Mouse (Mus musculus) hindlimb bud, embryonic 11.5 days (tissue): ENCODE results near the gene Smyd3.

ENCODE experiments used
- DNase-seq: peaks from one replicate; pipeline ENCODE4 v3.0.0-alpha.2; 2012; ENCODE audit warnings: low read depth, low spot score; ENCODE audit errors: extremely low spot score

Smyd3 gene

DNA sequence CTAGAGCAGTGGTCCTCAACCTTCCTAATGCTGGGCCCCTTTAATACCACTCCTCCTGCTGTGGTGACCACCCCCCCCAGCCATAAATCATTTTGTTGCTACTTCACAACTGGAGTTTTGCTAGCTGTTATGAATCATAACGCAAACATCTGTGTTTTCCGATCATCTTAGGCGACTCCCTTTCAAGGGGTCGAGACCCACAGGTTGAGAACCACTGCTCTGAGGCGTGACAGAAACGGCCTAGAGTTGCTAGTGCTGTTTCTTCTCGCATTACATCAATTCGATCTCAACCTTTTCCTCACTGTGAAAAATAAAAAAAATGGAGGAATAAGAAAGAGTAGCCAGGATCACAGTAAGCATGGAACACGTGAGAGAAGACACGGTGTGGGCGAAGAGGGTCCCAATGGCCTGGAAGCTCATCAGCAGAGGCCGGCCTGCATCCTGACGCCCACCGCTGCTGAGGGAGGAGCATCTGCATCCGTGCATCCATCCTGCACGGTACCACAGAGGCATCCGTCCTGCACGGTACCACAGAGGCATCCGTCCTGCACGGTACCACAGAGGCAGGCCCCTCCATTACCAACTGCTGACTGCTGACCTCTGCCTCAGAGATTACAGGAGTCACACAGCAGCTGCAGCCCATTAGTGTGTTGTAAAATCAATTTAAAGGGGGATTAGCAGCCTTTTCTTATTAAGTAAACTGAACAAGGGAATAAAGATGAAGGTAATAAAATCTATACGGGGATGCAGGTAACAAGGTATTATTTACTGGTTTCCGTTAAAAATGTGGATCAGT lies 56.6 kb downstream of the Smyd3 start:
- no peak for DNase-seq

DNA sequence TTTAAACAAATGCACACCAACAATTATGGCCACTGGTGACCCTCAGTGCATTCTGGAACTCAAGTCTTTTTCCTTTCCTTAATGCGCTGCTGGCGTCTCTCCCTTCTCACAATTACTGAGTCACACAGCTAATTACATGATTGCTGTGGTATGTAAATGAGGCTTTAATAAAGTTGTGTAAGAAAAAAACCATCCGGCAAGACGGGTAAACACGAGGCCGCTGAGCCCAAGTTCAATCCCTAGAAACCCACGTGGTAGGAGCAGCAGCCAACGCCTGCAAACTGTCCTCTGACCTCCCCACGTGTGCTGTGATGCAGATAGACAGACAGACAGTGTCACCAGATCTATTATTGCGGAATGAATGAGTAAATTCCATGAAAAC lies 58.9 kb downstream of the Smyd3 start:
- DNase-seq, result no peak

DNA sequence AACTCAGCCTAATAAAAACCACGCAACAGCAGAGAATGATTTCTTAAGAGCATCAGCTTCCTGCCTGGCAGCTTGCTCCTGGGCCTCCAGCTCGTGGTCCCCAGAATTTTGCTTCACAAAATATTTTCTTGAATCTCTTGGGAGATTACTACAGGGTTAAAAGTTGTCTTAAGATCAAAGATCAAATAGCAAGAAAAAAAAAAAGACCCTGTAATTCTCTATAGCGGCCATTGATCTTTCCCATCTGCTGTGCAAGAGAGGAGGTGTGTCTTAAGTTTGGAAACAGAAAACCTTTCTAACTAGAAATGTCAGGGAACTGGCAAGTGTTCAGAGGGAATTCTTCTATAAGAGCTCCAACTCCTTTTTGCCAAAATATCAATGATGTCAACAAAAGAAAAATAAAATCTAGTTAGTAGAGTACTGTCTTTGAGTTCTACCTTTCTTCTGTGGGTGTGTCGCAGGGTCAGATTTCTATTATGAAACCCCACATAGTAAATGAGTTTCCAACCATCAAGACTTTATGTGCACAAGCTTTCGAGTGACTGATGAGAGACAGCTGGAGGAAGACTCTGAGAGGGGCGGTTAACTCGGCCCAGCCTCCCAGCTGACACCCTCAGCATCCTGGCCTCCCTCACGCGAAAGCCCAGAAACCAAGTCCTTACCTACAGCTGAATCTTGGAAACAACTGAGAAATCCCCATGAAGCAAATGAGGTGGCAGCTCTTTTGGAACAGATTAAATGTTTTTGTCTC lies 59.4 kb downstream of the Smyd3 start:
- DNase-seq, result no peak

DNA sequence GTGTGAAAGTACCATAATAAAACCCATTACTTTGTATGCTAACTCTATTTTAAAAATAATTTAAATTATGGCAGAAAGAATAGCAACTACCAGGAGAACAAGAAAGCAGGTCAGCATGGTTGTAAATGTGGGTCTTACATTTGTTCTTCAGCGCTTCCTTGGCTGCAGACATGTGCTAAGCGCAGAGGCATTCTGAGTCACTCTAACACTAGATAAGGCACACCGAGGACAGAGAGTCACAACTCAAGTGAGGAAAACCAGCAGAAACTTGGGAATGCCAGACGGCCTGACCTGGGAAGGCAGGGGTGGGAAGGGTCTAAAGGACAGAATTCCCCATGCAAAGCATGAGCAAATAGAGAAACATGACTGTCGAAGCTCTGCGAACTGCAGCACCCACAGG lies 63.2 kb downstream of the Smyd3 start:
- no peak for DNase-seq

DNA sequence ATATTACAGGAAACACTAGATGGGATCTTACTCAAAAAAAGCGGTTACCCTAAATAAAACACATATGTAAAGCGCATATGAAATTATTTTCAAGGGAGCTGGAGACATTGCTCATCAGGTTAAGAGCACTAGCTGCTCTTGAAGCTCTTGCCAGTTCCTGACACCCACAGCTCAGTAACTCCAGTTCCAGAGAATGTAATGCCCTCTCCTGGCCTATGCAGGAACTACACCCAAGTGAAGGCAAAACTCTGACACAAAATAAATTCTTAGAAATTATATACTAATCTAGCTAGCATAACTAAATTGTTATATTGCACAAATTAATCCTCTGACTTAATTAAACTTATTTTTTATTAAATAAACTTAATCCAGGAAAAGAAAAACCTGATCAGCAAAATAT lies 66.6 kb downstream of the Smyd3 start:
- no peak for DNase-seq

DNA sequence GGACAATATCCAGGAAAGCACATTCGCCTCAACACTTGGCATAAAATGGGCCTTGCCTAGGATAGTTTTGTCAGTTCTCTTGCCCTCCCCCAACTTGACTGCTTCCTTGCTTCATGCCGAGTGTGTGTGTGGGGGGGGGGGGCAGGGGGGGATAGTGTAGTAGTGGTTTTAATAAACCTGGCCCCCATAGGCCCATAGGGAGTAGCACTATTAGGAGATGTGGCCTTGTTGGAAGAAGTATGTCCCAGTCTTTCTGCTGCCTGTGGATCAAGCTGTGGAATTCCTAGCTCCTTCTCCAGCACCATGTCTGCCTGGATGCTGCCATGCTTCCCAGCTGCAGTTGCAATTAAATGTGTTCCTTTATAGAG lies 71.0 kb downstream of the Smyd3 start:
- DNase-seq, result no peak

DNA sequence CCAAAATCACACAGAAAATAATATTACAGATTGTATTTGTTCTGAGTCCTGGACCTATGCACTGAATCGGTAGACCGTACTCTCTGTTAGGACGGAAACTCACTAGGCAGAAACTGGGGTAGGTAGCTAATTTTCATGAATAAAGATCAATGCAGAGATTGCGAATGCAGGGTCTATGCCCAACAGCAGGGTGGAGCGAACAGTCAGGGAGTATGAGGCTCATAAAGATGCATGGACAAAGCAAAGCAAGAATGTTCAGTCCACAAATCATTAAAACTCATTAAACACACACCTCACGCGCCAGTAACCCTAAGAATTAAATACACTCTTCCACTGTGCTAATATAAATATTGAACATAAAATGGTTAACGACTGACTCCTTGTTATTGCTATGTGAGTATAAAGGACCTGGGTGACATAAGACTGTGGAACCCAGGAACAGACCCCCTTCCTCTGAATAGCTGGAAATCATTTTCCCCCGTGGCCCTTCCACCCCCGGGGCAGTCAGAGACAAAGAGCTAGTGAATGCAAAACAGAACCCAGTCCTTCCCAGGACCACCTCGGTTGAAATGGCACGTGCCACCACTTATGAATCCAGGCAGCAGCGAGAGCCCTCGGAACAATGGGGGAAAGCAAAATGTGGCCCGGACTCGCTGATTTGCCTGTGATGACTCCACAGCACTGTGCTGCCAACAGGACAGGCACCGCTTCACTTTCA lies 71.6 kb downstream of the Smyd3 start:
- DNase-seq, result no peak

DNA sequence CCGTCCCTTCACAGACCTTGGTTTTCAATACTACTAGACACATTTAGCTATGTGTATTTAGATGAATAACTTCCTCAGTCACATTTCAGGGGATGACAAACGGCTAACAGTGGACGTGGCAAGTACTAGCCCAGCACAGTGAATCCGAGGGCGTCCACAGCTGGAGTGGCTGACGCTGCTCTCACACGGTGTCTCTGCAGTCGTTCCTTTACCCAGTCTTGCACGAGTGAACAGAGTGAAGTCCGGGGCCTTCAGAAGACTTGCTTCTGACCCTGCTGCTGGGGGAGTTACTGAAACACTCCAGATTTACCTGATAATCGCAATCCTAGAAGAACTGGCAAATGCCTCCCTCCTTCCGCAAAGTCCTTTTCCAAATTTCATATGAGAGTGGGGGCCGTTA lies 74.0 kb downstream of the Smyd3 start:
- DNase-seq, result no peak

DNA sequence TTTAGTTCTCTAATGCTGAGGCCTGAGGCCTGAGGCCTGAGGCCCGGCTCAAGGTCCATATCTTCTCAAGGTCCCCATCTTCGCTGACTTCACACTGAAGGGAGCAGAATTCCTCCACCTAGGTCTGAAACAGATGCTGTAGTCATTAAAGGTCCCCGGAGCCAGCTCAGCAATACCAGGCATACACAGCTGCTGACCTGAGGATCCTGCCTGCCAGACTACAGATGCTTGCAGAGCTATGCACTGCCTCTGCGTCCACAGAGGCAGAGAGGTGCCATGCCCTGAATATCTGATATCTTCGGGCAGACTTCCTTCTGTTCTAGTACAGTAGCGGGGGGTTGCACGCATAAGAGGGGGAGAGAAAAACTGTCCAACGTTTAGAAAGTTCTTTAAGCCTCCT lies 74.4 kb downstream of the Smyd3 start:
- DNase-seq, result no peak

DNA sequence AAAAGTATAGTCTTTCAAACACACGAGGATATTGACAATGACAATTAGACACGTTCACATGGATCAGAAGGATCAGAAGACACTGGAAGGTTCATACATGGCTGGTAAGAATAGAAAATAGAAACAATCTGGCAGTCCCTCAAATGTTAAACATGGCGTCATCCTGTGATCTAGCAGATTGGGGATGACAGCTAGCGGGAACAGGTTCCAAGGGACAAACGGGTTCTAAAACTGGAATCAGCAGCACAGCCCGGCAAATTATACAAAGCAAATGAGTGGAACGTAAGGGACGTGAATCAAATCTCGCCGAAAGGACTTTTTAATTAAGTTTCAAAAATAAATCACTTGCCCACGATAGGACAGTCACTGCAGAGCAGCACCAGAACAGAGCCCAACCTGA lies 81.2 kb downstream of the Smyd3 start:
- no peak for DNase-seq

DNA sequence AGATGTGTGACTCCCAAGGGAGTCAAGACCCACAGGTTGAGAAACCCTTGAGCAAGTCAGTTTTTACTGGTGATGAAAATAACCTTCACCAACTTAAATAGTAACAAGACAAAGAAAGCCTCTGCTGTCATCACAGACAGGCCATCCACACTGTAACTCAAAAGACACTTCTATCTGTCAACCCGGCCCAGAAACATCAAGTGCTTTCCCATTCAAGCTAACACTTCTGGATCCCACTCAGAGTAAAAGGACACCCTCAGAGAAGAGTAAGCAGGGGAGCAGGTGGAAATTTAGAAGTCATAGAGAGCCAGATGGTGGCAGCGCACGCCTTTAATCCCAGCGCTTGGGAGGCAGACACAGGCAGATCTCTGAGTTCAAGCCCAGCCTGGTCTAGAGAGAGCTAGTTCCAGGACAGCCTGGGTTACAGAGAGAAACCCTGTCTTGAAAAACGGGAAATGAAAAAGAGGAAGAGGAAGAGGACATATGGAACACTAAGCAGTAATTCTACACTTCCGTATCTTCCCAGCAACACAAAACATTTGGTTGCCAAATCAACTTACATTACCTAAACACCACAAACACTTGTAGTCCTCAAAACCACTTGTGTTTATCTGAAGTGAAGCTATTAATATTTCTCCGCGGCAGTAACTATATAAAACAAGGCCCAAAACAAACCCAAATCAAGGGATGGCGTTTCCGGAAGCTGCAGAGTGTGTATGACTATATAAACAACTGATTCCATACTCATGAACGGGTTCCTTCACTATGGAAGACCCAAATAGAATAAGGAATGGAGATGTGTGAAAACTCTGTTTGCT lies 83.2 kb downstream of the Smyd3 start:
- no peak for DNase-seq

DNA sequence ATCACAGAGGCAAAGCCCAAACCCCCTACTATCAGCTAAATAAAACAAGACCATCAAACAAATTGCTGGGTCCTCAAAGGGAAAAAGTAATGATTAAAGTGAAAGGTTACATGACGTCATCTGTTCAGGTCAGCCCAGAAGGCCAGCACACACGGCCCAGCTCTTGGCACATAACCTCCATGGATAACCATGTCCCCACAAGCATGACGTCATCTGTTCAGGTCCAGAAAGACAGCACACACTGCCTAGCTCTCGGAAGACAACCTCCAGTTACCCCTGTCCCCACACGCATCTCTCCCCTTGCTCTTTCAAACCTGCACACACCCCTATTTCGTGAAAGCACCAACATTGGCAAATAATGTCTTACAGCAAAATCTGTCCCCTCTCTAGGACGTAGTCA lies 84.0 kb downstream of the Smyd3 start:
- no peak for DNase-seq

DNA sequence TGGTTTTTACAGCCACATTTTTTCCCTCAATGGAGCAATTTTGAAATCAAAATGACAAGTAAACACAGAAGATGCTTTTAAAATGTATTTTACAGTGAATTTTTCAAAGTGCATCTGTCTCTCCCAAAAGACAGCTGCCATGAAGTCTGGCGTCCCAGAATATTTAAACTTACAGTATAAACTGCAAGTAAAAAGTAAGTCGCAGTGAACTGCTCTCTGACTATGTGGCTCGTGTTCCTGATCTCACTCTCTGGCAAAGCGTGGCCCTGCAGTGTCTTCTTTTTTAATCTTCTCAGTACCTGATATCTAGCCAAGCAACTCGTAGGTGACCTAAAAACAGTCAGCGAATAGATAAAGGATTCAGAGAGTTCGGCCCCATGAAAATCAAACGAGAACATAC lies 84.5 kb downstream of the Smyd3 start:
- no peak for DNase-seq

DNA sequence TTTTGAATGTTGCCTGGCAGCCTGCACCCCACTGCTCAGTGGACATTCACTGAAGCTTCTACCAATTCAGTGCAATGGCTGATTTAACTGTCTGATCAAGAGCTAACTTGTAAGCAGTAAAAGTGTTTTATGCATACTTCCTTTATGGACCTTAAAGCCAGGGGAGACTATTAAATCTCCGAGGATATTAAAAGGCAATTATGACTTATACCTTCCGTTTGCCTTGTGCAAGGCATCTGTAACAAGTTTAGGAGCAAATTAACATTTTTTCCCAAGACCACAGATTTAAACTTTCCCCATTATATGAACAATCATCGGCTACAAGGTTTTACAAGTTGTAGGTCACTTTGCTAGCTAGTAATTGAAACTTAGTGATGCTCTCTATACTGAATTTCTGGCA lies 87.8 kb downstream of the Smyd3 start:
- DNase-seq, result peak; percentile 61

DNA sequence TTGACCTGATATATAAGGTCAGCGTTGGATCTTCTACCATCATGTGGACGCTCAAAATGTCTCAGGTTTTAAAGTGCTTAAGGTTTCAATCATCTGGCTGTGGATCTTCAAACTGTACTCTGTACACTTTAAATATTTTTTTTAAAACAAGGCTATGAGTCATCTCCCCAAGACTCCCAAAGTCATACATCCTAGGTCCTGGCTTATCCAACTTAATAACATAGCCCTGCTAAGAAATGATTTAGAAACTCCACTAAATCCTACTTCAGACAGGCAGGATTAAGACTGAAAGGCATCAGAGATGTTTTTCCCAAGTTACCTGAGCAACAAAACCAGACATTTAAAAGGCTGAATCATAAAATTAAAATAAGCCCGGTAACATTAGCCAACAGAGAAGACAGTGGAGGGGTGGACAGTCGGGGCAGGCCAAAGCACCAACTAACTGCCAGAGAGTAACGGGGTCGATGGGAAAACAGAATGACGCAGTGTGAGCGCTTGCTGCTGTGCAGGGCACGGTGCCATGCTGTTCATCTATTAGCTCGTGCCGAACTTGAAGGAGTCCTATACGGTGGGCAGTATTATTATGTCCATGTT lies 92.9 kb downstream of the Smyd3 start:
- no peak for DNase-seq

DNA sequence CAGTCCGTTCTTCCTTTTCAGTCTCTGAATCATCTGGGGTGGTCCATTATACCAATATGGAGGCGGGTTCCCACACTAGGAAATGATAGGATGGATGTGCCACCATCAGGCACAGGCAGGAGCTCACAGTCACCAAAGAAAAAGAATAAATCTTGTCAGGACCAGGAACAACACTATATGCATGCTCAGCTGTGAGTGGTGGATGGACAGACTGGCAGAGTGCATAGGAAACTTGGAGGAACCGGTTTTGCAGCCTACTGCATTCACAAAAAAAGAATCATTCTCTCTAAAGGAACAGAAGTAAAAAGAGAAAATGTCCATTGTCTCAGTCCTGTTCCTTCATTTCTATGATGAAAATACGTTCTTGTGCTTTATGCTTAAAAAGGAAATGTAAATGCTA lies 98.8 kb downstream of the Smyd3 start:
- DNase-seq, result no peak

DNA sequence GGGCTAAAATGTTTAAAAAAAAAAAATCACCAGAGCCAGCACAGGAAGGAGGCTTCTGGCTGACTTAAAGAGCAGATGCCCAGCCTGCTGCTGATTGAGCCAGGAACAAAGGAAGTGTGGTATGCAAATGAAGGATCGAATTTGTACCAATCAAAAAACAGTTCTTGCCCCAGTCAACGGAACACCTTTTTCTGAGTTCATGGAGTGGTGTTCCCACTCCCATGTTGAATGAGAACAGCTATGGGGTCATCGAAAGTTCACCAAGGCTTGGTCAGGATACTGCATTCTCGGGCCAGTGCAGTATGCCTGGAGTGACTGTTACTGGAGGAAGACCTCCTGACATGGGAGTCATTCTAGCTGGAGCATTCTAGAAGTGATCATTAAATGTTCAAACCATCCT lies 109.8 kb downstream of the Smyd3 start:
- no peak for DNase-seq

DNA sequence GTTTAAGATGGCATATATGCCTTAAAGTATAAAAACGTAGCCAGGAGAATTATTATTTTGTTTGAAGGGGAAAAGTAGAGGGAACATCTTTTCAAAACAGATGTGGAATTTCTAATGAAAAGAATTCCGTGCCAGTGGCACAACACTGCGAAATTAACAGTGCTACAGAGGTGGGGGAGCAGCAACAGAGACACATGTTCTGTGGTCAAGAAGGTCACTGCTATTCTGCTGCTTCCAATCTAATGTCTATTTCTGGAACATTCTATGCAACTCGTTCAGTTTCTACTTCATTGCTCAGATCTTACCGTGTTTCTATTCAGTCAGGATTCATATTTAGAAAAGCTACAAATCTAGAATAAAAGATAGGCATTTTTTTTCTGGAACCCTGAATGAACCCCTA lies 117.0 kb downstream of the Smyd3 start:
- DNase-seq, result no peak

DNA sequence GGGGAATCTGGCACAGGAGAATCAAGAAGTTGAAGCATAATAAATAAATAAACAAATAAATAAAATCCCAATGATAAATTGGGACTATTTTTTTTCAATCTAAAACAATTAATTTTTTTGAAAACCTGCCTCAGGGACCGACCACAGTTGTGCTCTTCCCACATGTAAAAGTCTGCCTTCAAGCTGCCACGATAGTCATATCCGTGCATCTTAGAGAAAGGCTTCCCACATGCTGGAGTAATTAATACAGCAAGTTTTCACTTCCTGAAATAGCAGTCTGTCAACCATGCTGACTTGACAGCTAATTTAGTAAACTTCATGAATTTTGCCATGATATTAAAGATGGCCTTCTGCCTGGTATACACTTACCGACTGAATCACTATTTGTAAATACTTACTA lies 119.2 kb downstream of the Smyd3 start:
- DNase-seq, result no peak

DNA sequence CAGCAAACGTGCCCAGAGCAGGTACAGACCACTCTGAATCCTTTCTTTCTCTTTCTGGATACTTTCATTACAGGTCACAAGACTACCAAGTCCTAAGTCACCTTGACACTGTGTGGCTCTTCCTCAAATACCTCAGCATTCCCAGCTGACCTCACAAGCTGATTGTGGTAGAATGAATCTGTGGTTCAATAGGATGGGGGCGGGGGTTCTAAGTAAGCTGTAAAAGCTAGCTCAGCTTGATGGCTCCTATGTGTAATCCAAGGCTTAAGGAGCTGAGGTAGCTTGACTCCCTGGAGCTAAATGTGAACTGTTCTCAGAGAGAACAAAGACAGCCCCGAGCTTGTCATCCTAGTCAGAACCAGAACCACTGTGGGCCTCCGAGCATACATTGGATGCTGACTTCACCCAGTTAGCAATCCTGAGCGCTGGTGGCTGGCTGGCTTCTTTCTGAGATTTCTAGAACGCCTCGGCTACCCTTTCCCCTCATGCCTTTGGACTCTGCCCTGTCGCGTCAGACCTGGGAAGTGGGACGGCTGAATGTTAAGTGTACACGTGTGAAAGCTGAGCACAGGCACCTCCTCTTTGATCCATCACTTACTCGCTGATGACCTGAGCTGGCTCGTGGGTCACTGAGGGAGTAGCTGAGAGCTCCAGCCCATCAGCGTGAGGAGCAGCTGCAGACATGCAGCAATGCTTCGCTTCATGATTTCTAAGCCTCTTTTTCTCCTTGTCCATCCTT lies 131.4 kb downstream of the Smyd3 start:
- no peak for DNase-seq
